Mouse (Mus musculus): ENCODE results near the gene Thbs1.

Thbs1 gene

DNA sequence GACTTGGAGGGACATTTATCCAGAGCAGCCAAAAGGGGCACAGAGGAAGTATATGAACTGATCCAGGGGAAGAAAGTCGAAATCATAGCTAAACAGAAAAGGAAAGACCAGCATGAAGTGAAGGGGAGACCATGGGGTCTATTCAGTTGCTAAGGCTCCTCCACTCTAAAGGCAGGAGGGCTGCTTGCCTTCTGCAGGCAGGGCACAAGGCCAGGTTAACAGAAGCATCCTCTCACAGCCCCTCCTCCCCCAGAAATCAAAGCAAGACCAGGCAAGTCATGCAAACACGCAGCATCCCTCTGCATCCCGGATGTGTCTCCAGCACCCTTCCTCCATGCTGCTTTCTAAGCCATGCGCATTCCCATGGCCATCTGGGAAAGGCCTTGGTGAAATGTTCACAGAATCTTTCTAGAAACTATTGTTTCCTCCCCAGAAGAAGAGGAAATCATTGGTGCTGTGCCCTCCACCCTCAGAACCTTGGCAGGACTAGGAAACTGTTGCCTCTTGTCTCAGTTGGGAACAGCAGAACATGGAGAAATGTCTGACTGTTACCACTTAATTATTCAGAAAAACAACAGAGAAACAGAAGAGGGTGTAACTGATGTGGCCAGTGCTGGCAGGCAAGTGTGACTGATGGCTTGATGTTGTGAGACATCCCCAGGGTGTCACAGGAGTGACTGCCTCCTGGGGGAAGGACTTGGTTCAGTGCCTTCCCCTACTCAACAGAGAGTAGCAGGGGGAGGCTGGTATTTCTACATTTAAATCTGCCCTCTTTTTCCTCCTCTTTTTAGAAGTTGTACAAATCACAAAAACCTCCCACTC, 36.9 kb downstream of the Thbs1 start:
- DNase-seq (ENCODE audit: low read depth, low spot score): peak; percentile 27

DNA sequence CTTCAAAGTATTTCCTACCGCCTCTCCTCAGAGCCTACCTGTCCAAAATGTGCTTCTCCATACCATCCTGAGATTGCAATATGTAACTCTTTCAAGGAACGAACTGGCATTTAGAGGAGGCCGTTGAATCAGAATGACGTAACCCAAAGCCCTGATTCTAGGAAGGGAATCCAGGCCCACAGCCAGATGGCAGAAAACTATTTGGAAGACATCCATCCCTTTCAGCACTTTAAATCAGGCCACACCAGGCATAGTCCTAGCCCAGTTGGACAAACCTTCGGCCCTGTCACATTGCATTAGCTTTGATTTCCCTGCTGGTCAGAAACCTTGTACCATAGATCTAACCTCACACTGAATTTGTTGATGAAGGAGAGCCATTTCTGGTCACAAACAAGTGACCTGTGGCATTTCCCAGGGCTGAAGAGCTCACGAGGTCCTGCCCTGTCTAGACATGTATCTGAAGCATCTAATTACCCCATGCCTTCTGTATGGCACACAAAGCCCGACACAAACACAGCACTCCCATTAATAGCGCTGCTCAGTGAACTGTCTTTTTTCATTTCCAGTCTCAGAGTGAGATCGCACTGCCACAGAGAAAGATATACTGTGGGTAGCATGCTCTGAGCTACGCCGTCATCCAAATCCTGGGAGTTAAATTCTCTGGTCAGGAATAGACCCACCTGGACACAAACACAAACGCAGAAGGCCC, 38.3 kb downstream of the Thbs1 start:
- DNase-seq (ENCODE audit: low read depth, low spot score): peak; percentile 48

DNA sequence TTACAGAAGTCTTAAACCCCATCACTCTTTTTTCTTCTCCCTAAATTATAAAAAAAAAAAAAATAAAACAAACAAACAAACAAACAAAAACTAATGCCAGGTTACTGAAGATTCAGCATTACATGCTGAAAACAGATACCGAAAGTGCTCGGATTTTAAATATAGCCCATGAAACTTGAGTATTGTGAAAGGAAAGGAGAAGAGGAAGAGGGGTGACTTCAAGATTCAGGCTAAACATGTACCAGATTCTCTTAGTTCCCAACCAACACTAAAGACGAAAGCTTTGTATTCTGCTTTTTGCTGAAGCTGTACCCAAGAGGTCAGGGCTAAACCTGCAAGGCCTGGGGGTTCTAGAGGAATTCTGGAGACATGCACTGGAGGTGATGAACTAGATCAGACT, 46.4 kb downstream of the Thbs1 start:
- DNase-seq (ENCODE audit: low read depth, low spot score): no peak

DNA sequence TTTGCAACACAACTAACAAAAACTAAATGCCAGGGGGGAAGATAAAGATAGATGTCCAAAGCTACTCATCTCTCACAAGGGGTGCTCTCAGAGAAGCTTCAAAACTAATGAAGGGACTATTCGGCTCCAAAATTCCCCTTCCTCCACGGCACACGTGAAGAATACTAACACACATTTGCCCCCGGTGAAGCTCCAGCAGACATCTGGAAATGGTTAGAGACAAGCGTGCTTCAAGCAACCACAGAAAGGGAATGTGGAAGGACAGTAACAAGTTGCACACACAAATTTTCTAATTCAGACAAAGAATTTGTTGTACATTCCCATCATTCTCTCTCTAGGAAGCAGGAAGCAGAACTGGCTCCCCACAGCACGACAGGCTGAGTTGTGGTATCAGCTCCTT, 47.5 kb downstream of the Thbs1 start:
- no peak for DNase-seq (ENCODE audit: low read depth, low spot score)

DNA sequence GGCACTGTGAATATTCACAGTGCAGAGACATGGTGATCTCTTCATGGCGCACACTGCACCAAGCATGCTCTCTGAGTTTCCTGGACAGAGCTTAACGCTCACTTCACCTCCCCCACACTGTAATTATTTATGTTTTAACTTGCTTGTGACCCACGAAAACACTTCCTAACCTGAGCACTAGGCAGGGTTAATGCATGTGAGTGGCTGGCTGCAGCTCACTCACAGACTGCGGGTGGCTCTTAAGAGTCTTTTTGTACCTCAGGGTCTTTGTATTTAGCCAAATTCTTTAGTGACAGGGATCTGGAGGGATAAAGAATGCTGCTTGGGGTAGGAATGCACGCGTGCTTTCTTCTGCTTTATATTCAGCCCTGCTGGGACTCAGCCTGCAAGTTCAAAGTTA, 48.9 kb downstream of the Thbs1 start:
- DNase-seq (ENCODE audit: low read depth, low spot score): no peak

DNA sequence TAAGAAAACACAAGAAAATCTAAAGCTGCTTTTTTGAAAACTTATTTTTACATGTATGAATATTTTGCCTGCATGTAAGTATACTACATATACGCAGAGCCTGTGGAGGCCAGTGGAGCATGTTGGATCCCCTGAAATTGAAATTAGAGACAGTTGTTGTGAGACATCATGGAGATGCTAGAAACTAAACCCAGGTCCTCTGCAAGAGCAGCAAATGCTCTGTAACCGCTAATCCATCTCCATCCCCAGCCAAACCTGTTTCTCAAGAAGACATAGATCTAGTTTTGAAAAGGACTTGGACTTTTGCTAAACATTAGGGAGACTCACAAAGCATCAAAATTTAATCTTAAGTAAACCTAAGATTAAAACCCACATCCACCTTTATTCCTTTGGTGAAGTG, 49.3 kb downstream of the Thbs1 start:
- no peak for DNase-seq (ENCODE audit: low read depth, low spot score)

DNA sequence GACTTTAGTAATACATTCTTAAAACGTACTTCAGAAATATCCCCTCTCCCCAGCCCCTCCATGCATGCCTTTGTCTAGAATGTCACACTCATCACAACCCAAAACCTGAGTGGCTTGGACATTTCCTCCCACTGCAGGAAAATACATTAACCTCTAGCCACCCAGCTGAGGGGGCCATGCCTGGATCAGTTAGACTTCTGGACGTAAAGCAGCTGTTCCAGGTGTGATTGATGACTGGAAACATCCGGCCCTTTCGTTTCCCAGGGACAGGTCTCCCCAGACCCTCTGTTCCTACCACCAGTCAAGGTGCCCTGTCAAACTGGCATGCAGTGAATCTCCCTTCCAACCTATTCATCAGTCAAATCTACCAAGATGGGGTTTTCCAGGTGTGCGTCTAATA, 50.8 kb downstream of the Thbs1 start:
- DNase-seq (ENCODE audit: low read depth, low spot score): no peak

DNA sequence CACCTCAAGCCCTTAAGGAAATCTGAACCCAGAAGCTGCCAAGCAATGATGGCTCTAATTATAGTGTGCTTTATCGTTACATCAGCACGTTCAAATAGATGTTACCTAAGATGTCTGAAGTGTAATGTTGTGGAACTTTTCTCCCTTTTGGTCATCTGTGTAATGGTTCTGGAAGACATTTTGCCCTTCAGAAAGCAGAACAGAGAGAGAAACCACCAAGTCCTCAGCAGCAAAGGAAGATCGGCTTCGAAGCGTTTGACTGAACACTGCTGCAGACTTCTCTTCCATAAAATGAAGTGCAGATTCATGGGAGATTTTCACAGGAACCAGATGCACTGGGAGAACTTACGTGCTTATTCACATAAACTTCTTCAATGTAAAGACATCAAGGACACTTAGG, 52.5 kb downstream of the Thbs1 start:
- DNase-seq (ENCODE audit: low read depth, low spot score): no peak

DNA sequence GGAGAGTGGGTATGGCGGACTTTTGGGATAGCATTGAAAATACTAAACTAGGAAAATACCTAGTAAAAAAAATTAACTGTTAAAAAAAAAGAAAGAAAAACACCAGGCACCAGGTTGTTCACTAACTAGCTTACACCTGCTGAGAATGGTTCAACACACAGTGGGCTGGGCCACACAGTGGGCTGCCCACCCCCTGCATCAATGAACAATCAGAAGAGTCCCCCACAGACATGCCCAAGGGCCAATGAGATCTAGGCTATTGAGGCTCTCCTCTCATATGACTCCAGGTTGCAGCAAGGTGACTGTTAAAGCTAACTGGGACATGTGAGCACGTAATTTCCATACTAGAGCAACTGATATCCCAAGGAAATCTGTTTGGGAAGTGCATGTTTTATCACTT, 54.0 kb downstream of the Thbs1 start:
- no peak for DNase-seq (ENCODE audit: low read depth, low spot score)

DNA sequence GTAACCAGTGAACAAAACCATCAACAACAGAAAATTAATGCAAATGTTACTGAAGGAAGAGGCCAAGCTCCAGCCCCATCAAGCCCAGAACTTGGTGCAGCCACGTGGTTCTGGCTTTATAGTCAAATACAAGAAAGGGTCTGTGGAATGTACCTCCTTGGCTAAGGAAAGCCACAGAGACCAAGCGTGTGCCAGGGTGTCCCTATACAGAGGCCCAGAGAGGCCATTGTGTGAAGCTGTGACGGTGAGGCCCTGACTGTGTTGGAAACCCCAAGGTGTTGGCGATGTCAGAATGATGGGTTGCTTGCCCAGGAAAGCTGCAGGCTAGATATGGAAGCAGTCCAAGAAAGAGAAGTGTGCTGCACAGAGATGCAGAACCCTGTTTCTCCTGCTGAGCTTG, 56.1 kb downstream of the Thbs1 start:
- no peak for DNase-seq (ENCODE audit: low read depth, low spot score)

DNA sequence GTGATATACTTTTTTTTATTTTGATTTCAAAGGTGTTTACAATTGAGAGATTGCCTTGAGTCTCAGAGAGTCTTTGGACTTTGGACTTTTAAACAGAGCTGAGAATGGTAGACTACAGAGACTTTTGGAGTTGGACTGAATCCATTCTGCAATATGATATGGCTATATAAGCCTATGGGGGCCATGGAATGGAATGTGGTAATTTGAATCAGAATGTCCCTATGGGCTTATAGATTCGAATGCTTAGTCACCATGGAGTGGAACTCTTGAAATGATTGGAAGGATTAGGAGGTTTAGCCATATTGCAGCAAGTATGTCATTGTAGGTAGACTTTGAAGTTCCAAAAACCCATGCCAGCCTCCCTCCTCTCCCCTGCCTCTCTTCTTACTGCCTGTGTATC, 56.5 kb downstream of the Thbs1 start:
- no peak for DNase-seq (ENCODE audit: low read depth, low spot score)

DNA sequence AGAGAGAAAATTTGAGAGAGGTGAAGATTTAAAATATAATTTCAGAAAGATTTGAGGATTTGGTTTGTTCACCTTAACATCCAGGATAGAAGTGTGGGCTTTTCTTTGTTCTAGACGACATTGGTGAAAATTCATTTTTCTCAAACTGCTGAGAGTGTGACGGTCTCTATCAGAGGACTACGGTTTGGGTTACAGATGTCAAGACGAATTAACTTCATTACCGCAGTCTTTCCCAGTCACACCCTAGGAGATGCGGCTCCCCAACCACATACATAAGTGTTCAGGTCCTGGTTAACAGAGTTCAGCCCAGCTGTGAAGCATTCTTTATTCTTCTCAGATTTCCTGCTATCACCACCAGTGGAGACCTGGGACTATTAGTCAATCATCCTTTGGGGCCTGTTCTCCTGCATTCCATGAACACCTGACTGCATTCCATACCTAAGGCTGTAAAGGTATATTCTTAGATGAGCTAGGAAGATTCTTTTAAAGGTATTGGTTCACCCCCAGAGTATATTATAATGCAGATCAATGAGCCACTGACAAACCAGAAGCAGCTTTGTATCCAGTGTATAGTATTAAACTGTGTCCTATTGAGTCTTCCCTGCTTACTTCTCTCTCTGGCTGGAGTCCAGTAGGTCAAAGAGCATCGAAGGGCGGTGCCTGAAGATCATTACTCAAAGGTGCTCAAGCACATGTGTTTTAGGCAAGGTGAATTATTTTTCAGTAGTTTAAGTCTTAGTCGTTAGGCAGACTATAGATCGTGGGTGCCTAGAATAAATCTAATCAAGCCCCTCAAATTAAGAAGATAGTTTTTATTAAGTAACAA, 63.1 kb downstream of the Thbs1 start:
- DNase-seq (ENCODE audit: low read depth, low spot score): no peak

Data from telencephalon, adult 2 months (tissue).